Mouse (Mus musculus) neural tube, embryonic 13.5 days (tissue): ENCODE measurements around the gene Rex1bd. TPM values are rescaled to one million over a fixed set of nuclear protein-coding genes. Genes with fewer than 3 reads are reported as not detected.

Source experiments
- ATAC-seq: fragments of 200-750 bp; cut with Nextera tagmentation; 2 replicates; pipeline ENCODE4 v1.8.0; 2017; ENCODE audit warnings: low read depth, mild to moderate bottlenecking, moderate TSS enrichment, moderate library complexity
- H3K27ac ChIP-seq: fragments of 300-500 bp; sonication (generic); replicated peaks from 2 replicates; pipeline ENCODE4 v1.5.1; 2015; ENCODE audit warnings: moderate library complexity, mild to moderate bottlenecking, inconsistent platforms
- H3K27me3 ChIP-seq: fragments of 300-500 bp; sonication (generic); 2 replicates; pipeline ENCODE4 v1.6.1; 2015; ENCODE audit warnings: mild to moderate bottlenecking, inconsistent platforms
- H3K36me3 ChIP-seq: fragments of 300-500 bp; sonication (generic); 2 replicates; pipeline ENCODE4 v1.6.1; 2015; ENCODE audit warnings: mild to moderate bottlenecking, inconsistent platforms
- H3K4me1 ChIP-seq: fragments of 300-500 bp; sonication (generic); replicated peaks from 2 replicates; pipeline ENCODE4 v1.6.1; 2015; ENCODE audit warnings: inconsistent platforms
- H3K4me2 ChIP-seq: fragments of 300-500 bp; sonication (generic); 2 replicates; pipeline ENCODE4 v1.6.1; 2015; ENCODE audit warnings: inconsistent platforms, mild to moderate bottlenecking, moderate library complexity
- H3K4me3 ChIP-seq: fragments of 300-500 bp; sonication (generic); 2 replicates; pipeline ENCODE4 v1.5.1; 2015; ENCODE audit warnings: mild to moderate bottlenecking, inconsistent platforms
- H3K9ac ChIP-seq: fragments of 300-500 bp; sonication (generic); 2 replicates; pipeline ENCODE4 v1.6.1; 2015; ENCODE audit warnings: moderate library complexity, mild to moderate bottlenecking, inconsistent platforms
- H3K9me3 ChIP-seq: fragments of 300-500 bp; sonication (generic); 2 replicates; pipeline ENCODE4 v1.6.1; 2016; ENCODE audit warnings: inconsistent platforms
- WGBS: fragments of 180-500 bp; shearing (Covaris S2); methylation state at CpG from one replicate; pipeline ENCODE4 v1.1.7; 2015; 5-methylcytosine and 5-hydroxymethylcytosine counted together
- polyA plus RNA-seq: library from polyadenylated mRNA; unstranded; fragments of >200 nt; fragmentation: Nextera tagmentation; extraction: Ambion mirVana; gene quantifications from 2 replicates; pipeline ENCODE4 v1.2.1, GENCODE M21; 2015

Rex1bd gene
- polyA plus RNA-seq, 1 experiment from 2014 or later = 153 TPM

- ATAC-seq = no peak
- H3K9ac ChIP-seq = peak overlapping the region; percentile 88
- peaks cover 52% of the 10 kb centered on the region for H3K4me1 ChIP-seq
- H3K9me3 ChIP-seq = no peaks in the 10 kb centered on the region
- WGBS = 14% methylated on average over 25 of the region's 25 CpGs
- H3K4me2 ChIP-seq = peak overlapping the region; percentile 99
- peak overlapping the region; percentile 97 for H3K27ac ChIP-seq
- no peaks in the 10 kb centered on the region for H3K27me3 ChIP-seq
- peaks cover 37% of the 10 kb centered on the region for H3K36me3 ChIP-seq
- peak overlapping the region; percentile 97 for H3K4me3 ChIP-seq
Measured at GRCm38 (mm10) chr8:70509281-70509952, 2.9 kb upstream of the Rex1bd start.

- peaks cover 72% of the 10 kb centered on the region for H3K4me1 ChIP-seq
- H3K4me3 ChIP-seq = peak overlapping the region; percentile 74; the same call in 1 of the 2 replicates
- peaks cover 20% of the 10 kb centered on the region for H3K36me3 ChIP-seq
- H3K9ac ChIP-seq = 0 out of 2 replicates have a peak overlapping the region, but pooled peaks have one; percentile 96
- ATAC-seq = no peak
- H3K27me3 ChIP-seq = peaks cover 22% of the 10 kb centered on the region
- peak overlapping the region; percentile 86; the same call in 1 of the 2 replicates for H3K4me2 ChIP-seq
- H3K9me3 ChIP-seq = no peaks in the 10 kb centered on the region
- 63% methylated on average over 5 of the region's 5 CpGs for WGBS
- H3K27ac ChIP-seq = no peak overlapping the region
Measured at GRCm38 (mm10) chr8:70507027-70507393, 458 bp upstream of the Rex1bd start.

GRCm38 (mm10) chr8:70505698-70506327 lies 739 bp downstream of the Rex1bd start:
- Histone ChIP-seq H3K36me3 (peaks cover 20% of the 10 kb centered on the region), H3K27ac (peak overlapping the region; percentile 96), H3K4me1 (peaks cover 71% of the 10 kb centered on the region), H3K27me3 (peaks cover 34% of the 10 kb centered on the region), H3K9me3 (no peaks in the 10 kb centered on the region), H3K4me2 (peak overlapping the region; percentile 86), H3K9ac (peak overlapping the region; percentile 96), H3K4me3 (peak overlapping the region; percentile 74)
- 38% methylated on average over 32 of the region's 32 CpGs for WGBS
- peak; percentile 5 for ATAC-seq

- Histone ChIP-seq H3K9me3 (no peaks in the 10 kb centered on the region), H3K27ac (no peak overlapping the region), H3K4me3 (peak overlapping the region; percentile 74), H3K4me2 (peak overlapping the region; percentile 86), H3K4me1 (peaks cover 74% of the 10 kb centered on the region), H3K27me3 (peaks cover 44% of the 10 kb centered on the region), H3K36me3 (peaks cover 20% of the 10 kb centered on the region), H3K9ac (peak overlapping the region; percentile 96; the same call in 1 of the 2 replicates)
- WGBS = 77% methylated on average over 3 of the region's 3 CpGs
- no peak for ATAC-seq
Measured at GRCm38 (mm10) chr8:70504851-70505250, 1.7 kb downstream of the Rex1bd start.

GRCm38 (mm10) chr8:70504291-70504716 lies 2.2 kb downstream of the Rex1bd start:
- Histone ChIP-seq H3K9ac (no peak overlapping the region), H3K4me3 (no peak overlapping the region), H3K27ac (no peak overlapping the region), H3K4me1 (peaks cover 69% of the 10 kb centered on the region), H3K36me3 (peaks cover 20% of the 10 kb centered on the region), H3K4me2 (peak overlapping the region; percentile 7; the same call in 1 of the 2 replicates), H3K27me3 (peaks cover 49% of the 10 kb centered on the region), H3K9me3 (no peaks in the 10 kb centered on the region)
- ATAC-seq = no peak
- WGBS = 29% methylated on average over 16 of the region's 16 CpGs

GRCm38 (mm10) chr8:70503062-70503750 lies 3.3 kb downstream of the Rex1bd start:
- H3K36me3 ChIP-seq = peaks cover 13% of the 10 kb centered on the region
- 0 out of 2 replicates have a peak overlapping the region, but pooled peaks have one; percentile 4 for H3K9ac ChIP-seq
- H3K4me2 ChIP-seq = peak overlapping the region; percentile 2; the same call in 1 of the 2 replicates
- no peak for ATAC-seq
- H3K9me3 ChIP-seq = no peaks in the 10 kb centered on the region
- peaks cover 60% of the 10 kb centered on the region for H3K27me3 ChIP-seq
- no peak overlapping the region for H3K27ac ChIP-seq
- 13% methylated on average over 46 of the region's 46 CpGs for WGBS
- peaks cover 59% of the 10 kb centered on the region for H3K4me1 ChIP-seq
- H3K4me3 ChIP-seq = no peak overlapping the region

GRCm38 (mm10) chr8:70502540-70502939 lies 4.0 kb downstream of the Rex1bd start:
- 33% methylated on average over 12 of the region's 12 CpGs for WGBS
- peaks cover 59% of the 10 kb centered on the region for H3K4me1 ChIP-seq
- H3K27me3 ChIP-seq = peaks cover 67% of the 10 kb centered on the region
- peak overlapping the region; percentile 0; the same call in 1 of the 2 replicates for H3K4me2 ChIP-seq
- H3K9me3 ChIP-seq = no peaks in the 10 kb centered on the region
- no peak overlapping the region for H3K4me3 ChIP-seq
- ATAC-seq = no peak
- H3K36me3 ChIP-seq = peaks cover 8% of the 10 kb centered on the region
- no peak overlapping the region for H3K27ac ChIP-seq
- 0 out of 2 replicates have a peak overlapping the region, but pooled peaks have one; percentile 13 for H3K9ac ChIP-seq

- 8% methylated on average over 23 of the region's 23 CpGs for WGBS
- peaks cover 57% of the 10 kb centered on the region for H3K4me1 ChIP-seq
- H3K36me3 ChIP-seq = peaks cover 2% of the 10 kb centered on the region
- no peak overlapping the region for H3K4me3 ChIP-seq
- peak overlapping the region; percentile 0; the same call in 1 of the 2 replicates for H3K4me2 ChIP-seq
- no peaks in the 10 kb centered on the region for H3K9me3 ChIP-seq
- ATAC-seq = no peak
- peak overlapping the region; percentile 13; the same call in 1 of the 2 replicates for H3K9ac ChIP-seq
- no peak overlapping the region for H3K27ac ChIP-seq
- peaks cover 72% of the 10 kb centered on the region for H3K27me3 ChIP-seq
Measured at GRCm38 (mm10) chr8:70501820-70502529, 4.6 kb downstream of the Rex1bd start.

- Histone ChIP-seq H3K27me3 (peaks cover 86% of the 10 kb centered on the region), H3K36me3 (no peaks in the 10 kb centered on the region), H3K9me3 (no peaks in the 10 kb centered on the region), H3K9ac (no peak overlapping the region), H3K27ac (no peak overlapping the region), H3K4me2 (peak overlapping the region; percentile 28), H3K4me1 (peaks cover 51% of the 10 kb centered on the region), H3K4me3 (0 out of 2 replicates have a peak overlapping the region, but pooled peaks have one; percentile 10)
- ATAC-seq = no peak
- WGBS = 9% methylated on average over 39 of the region's 39 CpGs
Measured at GRCm38 (mm10) chr8:70500386-70501301, 5.9 kb downstream of the Rex1bd start.

- WGBS = 5% methylated on average over 12 of the region's 12 CpGs
- Histone ChIP-seq H3K27ac (no peak overlapping the region), H3K9me3 (no peaks in the 10 kb centered on the region), H3K4me3 (peak overlapping the region; percentile 14; the same call in 1 of the 2 replicates), H3K27me3 (peaks cover 100% of the 10 kb centered on the region), H3K9ac (peak overlapping the region; percentile 47), H3K36me3 (no peaks in the 10 kb centered on the region), H3K4me2 (peak overlapping the region; percentile 24; the same call in 1 of the 2 replicates), H3K4me1 (peaks cover 49% of the 10 kb centered on the region)
- ATAC-seq = no peak
Measured at GRCm38 (mm10) chr8:70495771-70496062, 10.8 kb downstream of the Rex1bd start.
